Mouse (Mus musculus): ENCODE data around the gene Dpf1. TPM values are rescaled to one million over a fixed set of nuclear protein-coding genes. Genes with fewer than 3 reads are reported as not detected.
A peak's percentile ranks its signal among the peaks of the same experiment; 100 is the strongest.

The Dpf1 gene
- 39.1 and 42.7 TPM in 2 replicates for polyA plus RNA-seq (2016; fragmentation: Nextera tagmentation; extraction: Ambion mirVana)

DNA sequence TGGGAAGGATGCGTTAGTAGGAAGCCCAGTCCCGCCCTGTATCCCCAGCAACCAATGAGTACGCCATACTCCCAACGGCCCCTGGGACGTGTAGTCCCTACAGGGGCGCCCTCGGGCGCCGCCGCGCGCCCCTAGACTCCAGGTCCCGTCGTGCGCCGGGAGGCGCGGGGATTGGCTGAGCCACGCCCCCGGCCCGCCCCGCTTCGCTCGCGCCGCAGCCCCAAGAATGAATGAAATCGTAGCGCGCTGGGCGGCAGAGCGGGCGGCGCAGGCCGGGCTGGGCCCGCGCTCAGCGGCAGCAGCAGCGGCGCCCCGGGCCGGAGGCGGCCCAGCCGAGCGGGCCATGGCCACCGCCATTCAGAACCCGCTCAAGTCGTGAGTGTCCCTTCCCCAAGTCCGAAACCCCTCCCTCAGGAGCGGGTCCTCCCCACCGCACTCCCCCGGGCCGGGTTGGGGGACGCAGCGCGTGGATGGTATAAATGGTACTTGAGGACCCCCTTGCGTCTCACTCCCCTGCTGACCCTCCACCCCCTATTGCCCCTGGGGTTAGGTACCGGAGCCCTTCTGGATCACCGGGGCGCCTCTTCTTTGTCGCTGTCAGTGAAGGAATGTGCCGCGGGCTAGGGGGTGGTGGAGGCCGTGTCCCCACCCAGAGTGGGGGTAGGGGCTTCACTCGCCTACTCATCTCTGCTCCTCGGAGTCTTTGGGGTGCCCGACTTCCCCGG, at the start of gene Dpf1:
Gene Dpf1 (plus strand): TSS at position 214 of the 725 bp plus-strand sequence.
- H3K4me1 ChIP-seq, result peaks cover 62% of the 10 kb centered on the region
- under 1% methylated on average over 67 of the region's 67 CpGs for WGBS
- peaks cover 48% of the 10 kb centered on the region for H3K27me3 ChIP-seq (ENCODE audit: poor library complexity, severe bottlenecking)

GRCm38 (mm10) chr7:29255875-29256274, 47.9 kb upstream of the Dpf1 start:
- Histone ChIP-seq H3K36me3 (replicated peaks) (0 out of 2 replicates have a peak, but pooled peaks cover 4% of the 10 kb centered on the region), H3K4me3 (no peak overlapping the region), H3K4me1 (peaks cover 37% of the 10 kb centered on the region), H3K27ac (no peak overlapping the region), H3K9me3 (no peaks in the 10 kb centered on the region), H3K27me3 (ENCODE audit: poor library complexity, severe bottlenecking) (no peaks in the 10 kb centered on the region)
- DNase-seq (ENCODE audit: extremely low spot score, low spot score), result no peak
- 93% methylated on average over 4 of the region's 4 CpGs for WGBS

More for the DNA sequence above, at the start of gene Dpf1:
- H3K9me3 ChIP-seq, result no peaks in the 10 kb centered on the region
- DNase-seq (ENCODE audit: extremely low spot score, low spot score), result peak; percentile 81
- no peaks in the 10 kb centered on the region for H3K36me3 ChIP-seq (replicated peaks)
- peak within 1 kb of the TSS; percentile 77 for H3K4me3 ChIP-seq
- H3K27ac ChIP-seq, result peak within 1 kb of the TSS; percentile 89

DNA sequence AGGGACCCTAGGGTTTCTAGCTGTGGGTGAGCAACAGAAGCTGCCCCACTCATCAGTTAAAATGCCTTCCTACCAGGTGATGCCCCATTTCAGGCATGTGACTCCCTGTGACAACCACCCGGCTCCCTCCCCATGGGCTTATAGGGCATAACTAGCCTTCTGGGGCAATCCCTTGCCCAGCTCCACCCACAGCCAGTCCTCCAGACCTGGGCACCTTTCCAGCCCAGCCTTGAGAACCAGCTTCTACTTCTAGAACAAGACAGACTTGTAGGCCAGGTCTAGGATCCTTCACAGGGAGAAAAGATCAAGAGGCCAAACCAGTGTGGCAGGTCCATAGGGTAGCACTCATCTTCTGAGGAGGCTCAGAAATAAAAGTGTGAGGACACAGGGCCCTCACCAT, 46.4 kb upstream of the Dpf1 start:
- no peak overlapping the region for H3K4me3 ChIP-seq
- H3K9me3 ChIP-seq, result no peaks in the 10 kb centered on the region
- H3K27ac ChIP-seq, result no peak overlapping the region
- no peak for DNase-seq (ENCODE audit: extremely low spot score, low spot score)
- H3K36me3 ChIP-seq (replicated peaks), result 0 out of 2 replicates have a peak, but pooled peaks cover 4% of the 10 kb centered on the region
- 100% methylated on average over 1 of the region's 1 CpGs for WGBS
- H3K27me3 ChIP-seq (ENCODE audit: poor library complexity, severe bottlenecking), result no peaks in the 10 kb centered on the region
- H3K4me1 ChIP-seq, result peaks cover 37% of the 10 kb centered on the region

DNA sequence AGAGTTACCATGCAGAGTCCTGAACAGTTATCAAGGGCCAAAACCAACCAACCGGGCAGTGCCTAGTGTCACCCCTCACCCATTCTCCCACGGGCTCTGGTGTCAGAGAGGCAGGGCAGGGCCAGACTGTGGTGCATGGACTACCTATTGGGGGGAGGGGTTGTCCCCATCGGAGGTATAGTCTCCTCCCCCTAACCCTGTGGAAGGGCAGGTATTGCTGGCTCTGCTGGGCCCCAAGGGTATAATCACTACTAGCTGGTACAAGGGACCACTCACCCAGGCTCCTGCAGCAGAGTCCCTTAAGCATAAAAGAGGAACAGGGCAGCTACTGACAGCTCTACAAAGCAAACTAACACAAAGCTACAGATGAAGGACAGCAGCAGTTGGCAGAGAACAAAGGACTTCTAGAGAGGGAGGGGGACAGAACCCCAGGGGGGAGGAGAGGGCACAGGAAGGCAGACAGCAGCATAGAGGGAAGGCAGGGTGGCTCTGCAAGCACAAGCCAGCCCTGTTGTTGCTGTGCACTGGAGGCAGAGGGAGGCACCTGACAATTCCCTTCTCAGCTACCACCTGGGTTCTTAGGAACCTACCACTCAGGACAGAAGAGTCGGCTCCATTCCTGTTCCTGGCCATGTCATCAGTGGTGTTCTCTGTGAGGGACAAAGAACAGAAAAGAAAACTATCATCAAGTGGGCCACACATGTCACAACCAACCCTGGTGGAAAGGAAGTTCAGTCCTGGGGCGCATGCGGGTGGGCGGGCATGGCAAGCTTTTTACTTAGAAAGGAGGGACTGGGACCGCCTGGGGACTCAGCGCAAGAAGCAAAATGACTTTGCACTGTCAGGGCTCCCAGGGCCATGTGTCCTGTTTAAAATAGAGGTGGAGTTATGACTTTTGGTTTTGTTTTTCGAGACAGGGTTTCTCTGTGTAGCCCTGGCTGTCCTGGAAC, 43.7 kb upstream of the Dpf1 start:
- no peak for DNase-seq (ENCODE audit: extremely low spot score, low spot score)
- 0 out of 2 replicates have a peak, but pooled peaks cover 4% of the 10 kb centered on the region for H3K36me3 ChIP-seq (replicated peaks)
- 82% methylated on average over 10 of the region's 10 CpGs for WGBS
- peaks cover 27% of the 10 kb centered on the region for H3K4me1 ChIP-seq
- H3K4me3 ChIP-seq, result no peak overlapping the region
- H3K9me3 ChIP-seq, result no peaks in the 10 kb centered on the region
- H3K27ac ChIP-seq, result peak overlapping the region; percentile 70
- no peaks in the 10 kb centered on the region for H3K27me3 ChIP-seq (ENCODE audit: poor library complexity, severe bottlenecking)

DNA sequence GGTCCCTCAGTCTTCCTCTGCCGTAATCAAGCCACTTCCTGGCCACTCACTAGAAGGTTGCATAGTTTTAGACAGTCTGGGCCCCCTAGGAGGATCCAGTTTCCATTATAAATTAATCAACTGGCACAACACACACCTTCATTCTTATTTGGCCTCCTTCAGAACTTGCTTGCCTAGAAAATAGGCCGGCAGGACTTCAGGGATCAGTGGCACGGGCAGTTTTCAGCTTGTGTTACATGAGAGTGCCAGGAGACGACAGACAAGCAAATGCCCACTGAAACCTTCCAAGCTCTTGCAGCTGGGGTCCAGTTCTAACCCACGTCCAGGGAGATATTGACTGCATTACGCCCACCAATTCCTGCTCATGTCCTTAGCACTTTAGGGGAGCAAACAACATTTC, 41.6 kb upstream of the Dpf1 start:
- no peak for DNase-seq (ENCODE audit: extremely low spot score, low spot score)
- Histone ChIP-seq H3K4me1 (peaks cover 38% of the 10 kb centered on the region), H3K4me3 (no peak overlapping the region), H3K9me3 (no peaks in the 10 kb centered on the region), H3K27me3 (ENCODE audit: poor library complexity, severe bottlenecking) (no peaks in the 10 kb centered on the region), H3K27ac (no peak overlapping the region), H3K36me3 (replicated peaks) (0 out of 2 replicates have a peak, but pooled peaks cover 4% of the 10 kb centered on the region)
- WGBS, result 88% methylated on average over 6 of the region's 6 CpGs

- H3K4me1 ChIP-seq, result peaks cover 28% of the 10 kb centered on the region
- no peak for DNase-seq (ENCODE audit: extremely low spot score, low spot score)
- no peak overlapping the region for H3K4me3 ChIP-seq
- 89% methylated on average over 3 of the region's 3 CpGs for WGBS
- 0 out of 2 replicates have a peak, but pooled peaks cover under 1% of the 10 kb centered on the region for H3K36me3 ChIP-seq (replicated peaks)
- no peaks in the 10 kb centered on the region for H3K27me3 ChIP-seq (ENCODE audit: poor library complexity, severe bottlenecking)
- H3K27ac ChIP-seq, result no peak overlapping the region
- H3K9me3 ChIP-seq, result no peaks in the 10 kb centered on the region
These were observed 39.9 kb upstream of the Dpf1 start for GRCm38 (mm10) chr7:29263831-29264230.

DNA sequence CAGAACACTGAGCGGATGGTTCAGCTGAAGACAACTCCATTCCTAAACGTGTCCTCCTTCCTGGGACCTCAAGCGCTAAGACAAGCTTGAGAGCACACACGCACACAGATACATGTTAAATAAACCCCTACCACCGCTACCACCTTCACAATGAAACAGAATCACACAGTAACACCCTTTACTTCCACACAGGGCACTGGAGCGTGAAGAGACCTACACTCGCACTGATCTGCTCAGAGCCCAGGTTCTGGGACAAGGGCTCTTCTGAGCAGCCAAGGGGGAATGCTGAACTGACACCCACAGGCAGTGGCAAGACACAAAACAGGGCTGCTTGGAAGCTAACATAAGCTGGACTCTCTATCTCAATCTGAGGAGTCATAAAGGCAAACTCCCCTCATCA, 38.1 kb upstream of the Dpf1 start:
- no peaks in the 10 kb centered on the region for H3K27me3 ChIP-seq (ENCODE audit: poor library complexity, severe bottlenecking)
- no peak overlapping the region for H3K27ac ChIP-seq
- DNase-seq (ENCODE audit: extremely low spot score, low spot score), result no peak
- H3K9me3 ChIP-seq, result no peaks in the 10 kb centered on the region
- WGBS, result 85% methylated on average over 7 of the region's 7 CpGs
- H3K4me3 ChIP-seq, result no peak overlapping the region
- H3K36me3 ChIP-seq (replicated peaks), result no peaks in the 10 kb centered on the region
- peaks cover 11% of the 10 kb centered on the region for H3K4me1 ChIP-seq

DNA sequence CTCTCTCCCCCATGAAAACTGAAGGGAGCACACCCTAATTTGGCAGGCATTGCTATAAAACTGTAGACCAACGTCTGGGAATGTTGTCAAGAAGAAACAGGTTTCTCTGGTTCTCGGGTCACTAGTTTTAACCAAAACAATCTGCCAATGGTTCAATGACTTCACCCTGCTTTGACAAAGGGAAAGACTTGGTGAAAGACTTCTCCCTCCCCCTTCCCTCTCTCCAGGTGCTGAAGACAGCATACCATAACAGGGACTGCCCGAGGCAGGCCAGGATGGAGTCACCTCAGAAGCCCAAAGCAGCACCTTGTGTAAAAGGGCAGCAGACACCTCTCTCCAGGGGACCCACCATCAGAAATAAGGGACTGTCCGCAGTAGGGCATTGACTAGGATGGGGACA, 36.8 kb upstream of the Dpf1 start:
- no peaks in the 10 kb centered on the region for H3K27me3 ChIP-seq (ENCODE audit: poor library complexity, severe bottlenecking)
- H3K27ac ChIP-seq, result no peak overlapping the region
- peaks cover 11% of the 10 kb centered on the region for H3K4me1 ChIP-seq
- H3K36me3 ChIP-seq (replicated peaks), result no peaks in the 10 kb centered on the region
- whole genome bisulfite sequencing, result 64% methylated on average over 4 of the region's 4 CpGs
- no peak overlapping the region for H3K4me3 ChIP-seq
- H3K9me3 ChIP-seq, result no peaks in the 10 kb centered on the region
- no peak for DNase-seq (ENCODE audit: extremely low spot score, low spot score)

DNA sequence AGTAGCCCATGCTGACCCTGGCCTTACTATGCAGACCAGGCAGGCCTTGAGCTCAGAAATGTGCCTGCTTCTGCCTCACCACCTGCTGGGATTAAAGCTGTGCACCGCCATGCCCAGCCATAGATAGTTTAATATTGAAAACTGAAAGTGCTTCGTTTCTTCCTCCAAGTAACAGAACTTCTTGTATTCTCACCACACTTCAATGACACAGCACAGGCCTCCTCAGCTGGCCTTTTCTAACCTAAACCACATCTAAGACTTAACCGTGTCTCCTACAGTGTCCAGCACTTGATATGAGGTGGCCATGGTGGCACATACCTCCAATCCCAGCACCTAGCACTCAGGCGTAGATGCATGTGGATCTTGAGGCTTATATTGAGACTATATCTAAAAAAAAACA, 33.3 kb upstream of the Dpf1 start:
- no peak overlapping the region for H3K4me3 ChIP-seq
- peaks cover 11% of the 10 kb centered on the region for H3K4me1 ChIP-seq
- H3K36me3 ChIP-seq (replicated peaks), result no peaks in the 10 kb centered on the region
- WGBS, result 90% methylated on average over 4 of the region's 4 CpGs
- DNase-seq (ENCODE audit: extremely low spot score, low spot score), result no peak
- no peaks in the 10 kb centered on the region for H3K9me3 ChIP-seq
- H3K27me3 ChIP-seq (ENCODE audit: poor library complexity, severe bottlenecking), result no peaks in the 10 kb centered on the region
- H3K27ac ChIP-seq, result no peak overlapping the region

DNA sequence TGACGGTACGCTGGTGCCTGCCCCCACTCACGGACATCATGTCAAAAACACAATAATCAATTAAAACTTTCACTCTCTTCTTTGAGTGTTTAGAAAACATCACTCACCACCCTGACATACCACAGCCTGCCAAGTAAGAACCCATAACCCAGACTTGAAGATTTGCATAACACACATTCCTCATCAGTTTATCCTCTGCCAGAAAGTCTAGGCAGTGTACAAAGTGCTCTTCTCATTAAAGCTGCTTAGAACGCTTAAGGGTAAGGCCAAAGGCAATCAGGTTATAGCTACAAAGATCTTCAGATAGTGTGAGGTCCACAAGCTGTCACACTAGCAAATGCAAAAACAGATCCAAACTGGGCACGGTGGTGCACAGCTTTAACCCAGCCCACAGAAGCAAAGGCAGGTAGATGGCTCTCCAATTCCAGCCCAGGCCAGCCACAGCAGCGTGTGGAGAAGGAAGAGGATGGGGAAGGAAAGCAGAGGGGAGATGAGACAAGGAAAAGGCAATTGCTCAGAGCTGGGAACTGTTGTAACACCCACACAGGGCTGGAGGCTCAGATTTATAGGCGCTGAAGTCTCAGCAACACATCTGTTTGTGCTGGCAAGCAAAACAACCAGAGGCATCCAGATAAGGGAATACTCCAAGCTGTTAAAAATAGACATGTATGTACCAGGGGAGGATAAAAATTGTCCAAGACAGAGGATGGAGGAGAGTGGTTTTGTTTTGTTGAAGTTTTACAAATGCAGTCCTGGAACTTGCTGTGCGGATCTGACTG, 31.9 kb upstream of the Dpf1 start:
- WGBS, result 86% methylated on average over 8 of the region's 8 CpGs
- no peak for DNase-seq (ENCODE audit: extremely low spot score, low spot score)
- Histone ChIP-seq H3K27ac (no peak overlapping the region), H3K9me3 (no peaks in the 10 kb centered on the region), H3K36me3 (replicated peaks) (no peaks in the 10 kb centered on the region), H3K4me1 (peaks cover 3% of the 10 kb centered on the region), H3K4me3 (no peak overlapping the region), H3K27me3 (ENCODE audit: poor library complexity, severe bottlenecking) (no peaks in the 10 kb centered on the region)

DNA sequence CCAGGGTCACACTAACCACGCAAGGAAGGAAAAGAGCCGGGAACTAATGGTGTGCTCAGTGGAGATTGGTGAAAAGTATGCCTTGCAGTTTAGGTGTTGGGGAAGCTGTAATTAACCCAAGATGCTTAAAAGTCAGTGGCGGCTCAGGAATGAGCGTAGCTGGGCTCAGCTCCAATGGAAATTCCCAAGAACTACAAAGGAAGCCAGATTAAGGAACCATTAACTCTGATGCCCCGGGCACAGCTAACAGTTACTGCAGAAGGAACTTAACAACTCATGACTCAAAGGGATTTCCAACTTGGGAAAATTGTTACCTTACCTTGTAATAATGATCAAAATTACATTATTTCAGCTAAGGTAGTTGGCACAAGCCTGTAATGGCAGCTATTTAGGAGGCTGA, 27.0 kb upstream of the Dpf1 start:
- peaks cover 15% of the 10 kb centered on the region for H3K4me1 ChIP-seq
- 78% methylated on average over 5 of the region's 5 CpGs for WGBS
- DNase-seq (ENCODE audit: extremely low spot score, low spot score), result no peak
- no peaks in the 10 kb centered on the region for H3K9me3 ChIP-seq
- H3K4me3 ChIP-seq, result no peak overlapping the region
- H3K36me3 ChIP-seq (replicated peaks), result no peaks in the 10 kb centered on the region
- H3K27me3 ChIP-seq (ENCODE audit: poor library complexity, severe bottlenecking), result peaks cover 27% of the 10 kb centered on the region
- no peak overlapping the region for H3K27ac ChIP-seq

- H3K9me3 ChIP-seq, result no peaks in the 10 kb centered on the region
- no peaks in the 10 kb centered on the region for H3K36me3 ChIP-seq (replicated peaks)
- peaks cover 23% of the 10 kb centered on the region for H3K4me1 ChIP-seq
- DNase-seq (ENCODE audit: extremely low spot score, low spot score), result no peak
- WGBS, result 87% methylated on average over 4 of the region's 4 CpGs
- H3K27ac ChIP-seq, result no peak overlapping the region
- H3K4me3 ChIP-seq, result no peak overlapping the region
- H3K27me3 ChIP-seq (ENCODE audit: poor library complexity, severe bottlenecking), result peaks cover 35% of the 10 kb centered on the region
These were observed 26.2 kb upstream of the Dpf1 start for GRCm38 (mm10) chr7:29277510-29277909.

Data from forebrain, embryonic 10.5 days (tissue).